Comparison of ENCODE assay signal across 18 mouse cellular contexts in the genomic region with DNA sequence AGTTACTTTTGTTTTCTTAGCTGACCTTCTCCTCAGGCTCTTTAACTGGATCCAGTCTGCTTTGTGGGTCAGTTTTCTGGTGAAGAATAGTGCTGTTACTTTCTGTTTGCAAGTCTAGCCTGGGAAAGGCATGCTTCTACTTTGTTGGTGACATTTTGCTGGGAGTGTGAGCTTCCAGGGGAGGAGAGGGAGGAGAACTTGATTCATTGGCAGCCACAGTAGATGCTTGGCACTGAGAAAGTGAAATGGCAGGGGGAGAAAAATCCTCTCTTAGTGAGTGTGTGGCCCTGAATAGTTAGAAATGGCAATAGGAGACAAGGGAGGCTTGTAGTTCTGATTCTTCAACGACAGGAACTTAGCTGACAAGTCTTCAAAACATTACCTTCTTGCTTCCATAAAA.
DNase-seq lines count a peak whose midpoint lies in the region; ATAC-seq and TF ChIP-seq lines count a peak whose summit lies in the region.
"Had no signal": no experiment of that assay in that cellular context is flagged by ENCODE, and none has a peak within 500 bp of the region (broad histone marks: within the 10 kb centered on the region; RNA-seq: fewer than 3 reads in every experiment).

No protein-coding gene starts in this region.

- no peak for TF ChIP-seq CTCF in brain, embryonic 14.5 days (IDR thresholded peaks at IDR 0.05; ENCODE audit: borderline replicate concordance, extremely low read depth, insufficient read depth, insufficient read length)

- 0 out of 2 replicates have a peak, but pooled peaks have one; percentile 10 for ATAC-seq in frontal cortex, adult (ENCODE audit: low TSS enrichment)
- no peak for ATAC-seq in forebrain, embryonic 15.5 days (replicated peaks)
- no peak for ATAC-seq in midbrain, embryonic 15.5 days (replicated peaks)
- ATAC-seq: liver, postnatal 0 days had no signal

- peak overlapping the region; percentile 75 for H3K4me2 ChIP-seq in forebrain, embryonic 15.5 days (replicated peaks)
- peak overlapping the region; percentile 81 for H3K4me2 ChIP-seq in midbrain, embryonic 15.5 days
- H3K4me2 ChIP-seq: limb, embryonic 12.5 days had no signal

- H3K9me3 ChIP-seq in forebrain, embryonic 15.5 days: no peaks in the 10 kb centered on the region
- H3K9me3 ChIP-seq in midbrain, embryonic 15.5 days: no peaks in the 10 kb centered on the region
- H3K9me3 ChIP-seq: heart, embryonic 10.5 days; limb, embryonic 12.5 days had no signal

- H3K36me3 ChIP-seq in forebrain, embryonic 15.5 days: no peaks in the 10 kb centered on the region
- no peaks in the 10 kb centered on the region for H3K36me3 ChIP-seq in midbrain, embryonic 15.5 days (replicated peaks)
- H3K36me3 ChIP-seq: heart, embryonic 10.5 days; limb, embryonic 12.5 days had no signal

- no peak for TF ChIP-seq POLR2A in brain, embryonic 14.5 days (IDR thresholded peaks at IDR 0.05; ENCODE audit: borderline replicate concordance, extremely low read depth, insufficient read depth, insufficient read length, poor library complexity, severe bottlenecking)

- WGBS in forebrain, embryonic 15.5 days: 56% methylated on average over 1 of the region's 1 CpGs
- 70% methylated on average over 1 of the region's 1 CpGs for WGBS in midbrain, embryonic 15.5 days

- H3K4me1 ChIP-seq in forebrain, embryonic 15.5 days: peaks cover 32% of the 10 kb centered on the region
- peaks cover 33% of the 10 kb centered on the region for H3K4me1 ChIP-seq in midbrain, embryonic 15.5 days

- no peak overlapping the region for H3K27ac ChIP-seq in forebrain, embryonic 15.5 days (replicated peaks)
- H3K27ac ChIP-seq in midbrain, embryonic 15.5 days: no peak overlapping the region
- H3K27ac ChIP-seq: heart, embryonic 10.5 days; limb, embryonic 12.5 days; stomach, postnatal 0 days had no signal

- peak overlapping the region; percentile 56 for H3K4me3 ChIP-seq in forebrain, embryonic 15.5 days
- peak overlapping the region; percentile 82 for H3K4me3 ChIP-seq in midbrain, embryonic 15.5 days
- H3K4me3 ChIP-seq: heart, embryonic 10.5 days; limb, embryonic 12.5 days had no signal

- DNase-seq in frontal cortex, postnatal 14 days (ENCODE audit: low spot score in 2 of 2): no peak
- DNase-seq in brain, embryonic 14.5 days (ENCODE audit: low read depth): peak; percentile 29
- no peak for DNase-seq in kidney, adult 18-20 months
- no peak for DNase-seq in urinary bladder, postnatal 4 days (ENCODE audit: low spot score in 2 of 2)
- no peak for DNase-seq in urinary bladder, adult 2 months (ENCODE audit: low spot score)
- DNase-seq: adrenal gland, postnatal 10 days; gastrocnemius, postnatal 10 days; heart, postnatal 36 days; kidney, adult 8-10 months; kidney, postnatal 4 days; liver, postnatal 0 days; spleen, adult 18-20 months had no signal

- H3K9ac ChIP-seq in forebrain, embryonic 15.5 days (replicated peaks): no peak overlapping the region
- no peak overlapping the region for H3K9ac ChIP-seq in midbrain, embryonic 15.5 days
- H3K9ac ChIP-seq: limb, embryonic 12.5 days; liver, postnatal 0 days had no signal

- no peaks in the 10 kb centered on the region for H3K27me3 ChIP-seq in forebrain, embryonic 15.5 days
- H3K27me3 ChIP-seq in midbrain, embryonic 15.5 days (replicated peaks): no peaks in the 10 kb centered on the region
